Mouse (Mus musculus) lung, postnatal 0 days (tissue): ENCODE measurements around the gene Ppm1l. TPM values are rescaled to one million over a fixed set of nuclear protein-coding genes. Genes with fewer than 3 reads are reported as not detected.
A peak's percentile ranks its signal among the peaks of the same experiment; 100 is the strongest.

Experiments used
- ATAC-seq: fragments of 200-750 bp; cut with Nextera tagmentation; 2 replicates; pipeline ENCODE4 v1.8.0; 2017; ENCODE audit warnings: moderate library complexity
- DNase-seq: peaks from one replicate; pipeline ENCODE4 v3.0.0-alpha.2; 2016; ENCODE audit warnings: low spot score
- H3K27ac ChIP-seq: fragments of 300-500 bp; sonication (generic); 2 replicates; pipeline ENCODE4 v1.5.1; 2014; ENCODE audit warnings: antibody characterized with exemption, mild to moderate bottlenecking, low read length, mixed read lengths
- H3K27me3 ChIP-seq: fragments of 300-500 bp; sonication (generic); replicated peaks from 2 replicates; pipeline ENCODE4 v1.6.1; 2014; ENCODE audit warnings: low read length, mixed read lengths; ENCODE audit not compliant: insufficient read depth
- H3K36me3 ChIP-seq: fragments of 300-500 bp; sonication (generic); 2 replicates; pipeline ENCODE4 v1.6.1; 2014; ENCODE audit warnings: low read length, mixed read lengths; ENCODE audit not compliant: insufficient read depth
- H3K4me1 ChIP-seq: fragments of 300-500 bp; sonication (generic); 2 replicates; pipeline ENCODE4 v1.6.1; 2014; ENCODE audit warnings: antibody characterized with exemption, low read depth, low read length, mixed read lengths; ENCODE audit not compliant: insufficient read depth
- H3K4me2 ChIP-seq: fragments of 300-500 bp; sonication (generic); replicated peaks from 2 replicates; pipeline ENCODE4 v1.6.1; 2014; ENCODE audit warnings: low read depth, mild to moderate bottlenecking, low read length, moderate library complexity, mixed read lengths
- H3K4me3 ChIP-seq: fragments of 300-500 bp; sonication (generic); 2 replicates; pipeline ENCODE4 v1.5.1; 2014; ENCODE audit warnings: low read depth, low read length
- H3K9ac ChIP-seq: fragments of 300-500 bp; sonication (generic); replicated peaks from 2 replicates; pipeline ENCODE4 v1.6.1; 2014; ENCODE audit warnings: low read depth, mild to moderate bottlenecking
- H3K9me3 ChIP-seq: fragments of 300-500 bp; sonication (generic); 2 replicates; pipeline ENCODE4 v1.6.1; 2016; ENCODE audit warnings: low read length, mixed read lengths
- CTCF ChIP-seq: IDR thresholded peaks from 2 replicates; pipeline ENCODE4 v1.5.1; 2016; ENCODE audit warnings: antibody characterized with exemption, mild to moderate bottlenecking
- EP300 ChIP-seq: IDR thresholded peaks from 2 replicates; pipeline ENCODE4 v1.6.1; 2016; ENCODE audit warnings: antibody characterized with exemption, mild to moderate bottlenecking, control low read depth
- WGBS: fragments of 180-500 bp; shearing (Covaris S2); extraction: QIAGEN DNeasy Blood & Tissue Kit; methylation state at CpG from one replicate; pipeline ENCODE4 v1.1.7; 2014; 5-methylcytosine and 5-hydroxymethylcytosine counted together
- polyA plus RNA-seq: library from polyadenylated mRNA; unstranded; fragments of >200 nt; fragmentation: Nextera tagmentation; extraction: Ambion mirVana; gene quantifications from 2 replicates; pipeline ENCODE4 v1.2.1, GENCODE M21; 2015

Ppm1l gene
- polyA plus RNA-seq, 1 experiment from 2014 or later = 5.8 TPM

GRCm38 (mm10) chr3:69300121-69300520, 16.5 kb upstream of the Ppm1l start:
- no peak overlapping the region for H3K4me3 ChIP-seq
- 85% methylated on average over 1 of the region's 1 CpGs for WGBS
- H3K4me2 ChIP-seq = no peak overlapping the region

GRCm38 (mm10) chr3:69315810-69316390, 761 bp upstream of the Ppm1l start:
- ATAC-seq = peak; percentile 45
- 2% methylated on average over 18 of the region's 18 CpGs for WGBS
- Histone ChIP-seq H3K36me3 (no peaks in the 10 kb centered on the region), H3K4me3 (peak overlapping the region; percentile 72), H3K4me1 (peaks cover 19% of the 10 kb centered on the region), H3K27me3 (no peaks in the 10 kb centered on the region; the same call in 1 of the 2 replicates), H3K27ac (peak overlapping the region; percentile 90), H3K9me3 (no peaks in the 10 kb centered on the region), H3K4me2 (peak overlapping the region; percentile 97), H3K9ac (peak overlapping the region; percentile 81)
- peak; percentile 39 for DNase-seq
- TF ChIP-seq CTCF (no peak), EP300 (no peak)

More at GRCm38 (mm10) chr3:69300121-69300520, 16.5 kb upstream of the Ppm1l start:
- no peaks in the 10 kb centered on the region for H3K9me3 ChIP-seq
- H3K36me3 ChIP-seq = no peaks in the 10 kb centered on the region
- ATAC-seq (no peak), DNase-seq (no peak)
- no peak overlapping the region for H3K9ac ChIP-seq
- no peaks in the 10 kb centered on the region for H3K4me1 ChIP-seq
- no peak for TF ChIP-seq CTCF
- no peak for TF ChIP-seq EP300
- no peaks in the 10 kb centered on the region for H3K27me3 ChIP-seq
- no peak overlapping the region for H3K27ac ChIP-seq

- peak overlapping the region; percentile 97 for H3K4me2 ChIP-seq
- H3K27ac ChIP-seq = peak overlapping the region; percentile 74
- TF ChIP-seq CTCF = no peak
- TF ChIP-seq EP300 = no peak
- ATAC-seq (peak; percentile 20), DNase-seq (peak; percentile 55)
- no peaks in the 10 kb centered on the region; the same call in 1 of the 2 replicates for H3K27me3 ChIP-seq
- no peaks in the 10 kb centered on the region for H3K9me3 ChIP-seq
- 1% methylated on average over 54 of the region's 73 CpGs for WGBS
- H3K4me1 ChIP-seq = peaks cover 19% of the 10 kb centered on the region
- peak overlapping the region; percentile 62 for H3K9ac ChIP-seq
- H3K4me3 ChIP-seq = peak overlapping the region; percentile 72
- no peaks in the 10 kb centered on the region for H3K36me3 ChIP-seq
These were observed 827 bp downstream of the Ppm1l start for GRCm38 (mm10) chr3:69317251-69318125.

GRCm38 (mm10) chr3:69318131-69318951, 1.7 kb downstream of the Ppm1l start:
- no peaks in the 10 kb centered on the region; the same call in 1 of the 2 replicates for H3K27me3 ChIP-seq
- no peak for ATAC-seq
- under 1% methylated on average over 25 of the region's 25 CpGs for WGBS
- H3K4me1 ChIP-seq = peaks cover 19% of the 10 kb centered on the region
- TF ChIP-seq EP300 (no peak), CTCF (no peak)
- H3K27ac ChIP-seq = no peak overlapping the region
- no peak overlapping the region for H3K9ac ChIP-seq
- peak overlapping the region; percentile 72 for H3K4me3 ChIP-seq
- H3K4me2 ChIP-seq = peak overlapping the region; percentile 97
- no peaks in the 10 kb centered on the region for H3K9me3 ChIP-seq
- H3K36me3 ChIP-seq = no peaks in the 10 kb centered on the region
- peak; percentile 72 for DNase-seq

- Histone ChIP-seq H3K36me3 (no peaks in the 10 kb centered on the region), H3K27ac (no peak overlapping the region), H3K9ac (no peak overlapping the region), H3K27me3 (no peaks in the 10 kb centered on the region; the same call in 1 of the 2 replicates), H3K4me1 (peaks cover 19% of the 10 kb centered on the region), H3K4me3 (peak overlapping the region; percentile 72), H3K4me2 (peak overlapping the region; percentile 97), H3K9me3 (no peaks in the 10 kb centered on the region)
- no peak for TF ChIP-seq CTCF
- TF ChIP-seq EP300 = no peak; the same call in none of the 2 replicates
- 59% methylated on average over 6 of the region's 6 CpGs for WGBS
- DNase-seq (no peak), ATAC-seq (no peak)
These were observed 2.5 kb downstream of the Ppm1l start for GRCm38 (mm10) chr3:69319061-69319720.
